Mouse (Mus musculus) heart, adult 11 months (tissue): ENCODE measurements around the gene Onecut3.

Experiments used
- DNase-seq: peaks from one replicate; pipeline ENCODE4 v3.0.0; 2022

Onecut3 gene

GRCm38 (mm10) chr10:80504724-80505123 is 10.1 kb downstream of the Onecut3 start:
- DNase-seq, result no peak

- DNase-seq, result no peak
Measured at GRCm38 (mm10) chr10:80506222-80506621, 11.6 kb downstream of the Onecut3 start.

GRCm38 (mm10) chr10:80509412-80510272 is 15.0 kb downstream of the Onecut3 start:
- peak; percentile 95 for DNase-seq

- DNase-seq, result no peak
Measured at GRCm38 (mm10) chr10:80510273-80510660, 15.6 kb downstream of the Onecut3 start.

GRCm38 (mm10) chr10:80513739-80514138 is 19.1 kb downstream of the Onecut3 start:
- no peak for DNase-seq

GRCm38 (mm10) chr10:80519287-80519686 is 24.7 kb downstream of the Onecut3 start:
- no peak for DNase-seq

- no peak for DNase-seq
Measured at GRCm38 (mm10) chr10:80523299-80523698, 28.7 kb downstream of the Onecut3 start.

- DNase-seq, result no peak
Measured at GRCm38 (mm10) chr10:80526172-80526571, 31.5 kb downstream of the Onecut3 start.

- DNase-seq, result no peak
Measured at GRCm38 (mm10) chr10:80532783-80533182, 38.1 kb downstream of the Onecut3 start.

- no peak for DNase-seq
Measured at GRCm38 (mm10) chr10:80533704-80534103, 39.1 kb downstream of the Onecut3 start.

GRCm38 (mm10) chr10:80535071-80535470 is 40.4 kb downstream of the Onecut3 start:
- no peak for DNase-seq

- DNase-seq, result no peak
Measured at GRCm38 (mm10) chr10:80535711-80536110, 41.1 kb downstream of the Onecut3 start.

GRCm38 (mm10) chr10:80538180-80538579 is 43.5 kb downstream of the Onecut3 start:
- DNase-seq, result no peak

- DNase-seq, result peak; percentile 97
Measured at GRCm38 (mm10) chr10:80538710-80539394, 44.2 kb downstream of the Onecut3 start, which contains the start of gene Atp8b3. TSS of gene Atp8b3 (minus strand) at chr10:80539124.

- DNase-seq, result no peak
Measured at GRCm38 (mm10) chr10:80539493-80539892, 44.9 kb downstream of the Onecut3 start.

- DNase-seq, result no peak
Measured at GRCm38 (mm10) chr10:80543873-80544272, 49.2 kb downstream of the Onecut3 start.

- no peak for DNase-seq
Measured at GRCm38 (mm10) chr10:80545590-80545989, 51.0 kb downstream of the Onecut3 start.

GRCm38 (mm10) chr10:80546945-80547344 is 52.3 kb downstream of the Onecut3 start:
- no peak for DNase-seq

- DNase-seq, result no peak
Measured at GRCm38 (mm10) chr10:80547539-80547938, 52.9 kb downstream of the Onecut3 start.

GRCm38 (mm10) chr10:80548428-80549006 is 53.9 kb downstream of the Onecut3 start:
- DNase-seq, result peak; percentile 95

- DNase-seq, result no peak
Measured at GRCm38 (mm10) chr10:80549279-80549678, 54.6 kb downstream of the Onecut3 start.

- no peak for DNase-seq
Measured at GRCm38 (mm10) chr10:80552364-80552763, 57.7 kb downstream of the Onecut3 start.

- DNase-seq, result no peak
Measured at GRCm38 (mm10) chr10:80553575-80553974, 58.9 kb downstream of the Onecut3 start.

GRCm38 (mm10) chr10:80553997-80554396 is 59.4 kb downstream of the Onecut3 start:
- DNase-seq, result no peak
